Mouse (Mus musculus) kidney, postnatal 36 days (tissue): ENCODE measurements around the gene Cep170b.

ENCODE experiments used
- DNase-seq, 2 experiments: peaks; one replicate each; pipeline ENCODE4 v3.0.0; 2021 to 2022; ENCODE audit warnings: mixed read lengths in 2 of 2

Cep170b gene

DNA sequence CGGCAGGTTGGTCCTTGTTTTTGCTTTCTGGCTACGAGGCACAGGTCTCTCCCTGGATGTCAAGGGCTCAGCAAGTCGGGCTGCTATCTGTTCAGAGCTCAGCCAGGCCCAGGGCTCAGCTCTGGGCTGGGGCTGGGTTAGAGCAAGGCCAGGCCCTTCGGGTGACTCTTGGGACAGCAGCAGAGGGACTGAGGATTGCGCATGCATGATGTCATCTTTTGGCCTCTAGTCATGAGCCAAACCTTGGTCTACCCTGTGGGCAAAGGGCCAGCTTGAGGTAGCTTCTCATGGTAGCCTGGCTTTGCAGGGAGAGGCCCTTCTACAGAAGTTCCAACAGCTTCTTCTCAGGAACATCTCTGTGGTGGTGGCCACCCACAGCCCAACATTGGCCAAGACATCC, 43.9 kb downstream of the Cep170b start:
- no peak for DNase-seq

DNA sequence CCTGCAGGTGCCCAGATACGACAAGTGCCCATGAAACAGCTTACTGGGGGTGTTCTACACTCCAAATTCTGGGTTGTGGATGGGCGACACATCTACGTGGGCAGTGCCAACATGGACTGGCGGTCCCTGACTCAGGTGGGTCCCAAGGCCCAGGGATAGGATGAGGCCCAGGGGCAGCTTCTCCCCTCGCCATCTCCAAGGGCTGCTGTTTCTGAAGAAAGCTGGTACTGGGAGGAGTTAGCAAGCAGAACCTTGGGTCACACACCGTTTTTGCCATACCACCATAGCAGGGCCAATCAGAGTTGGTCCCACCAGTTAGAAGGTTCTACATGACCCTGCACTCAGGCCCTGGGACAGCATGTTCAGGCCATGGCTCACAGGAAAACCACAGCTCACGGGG, 44.7 kb downstream of the Cep170b start:
- no peak for DNase-seq

DNA sequence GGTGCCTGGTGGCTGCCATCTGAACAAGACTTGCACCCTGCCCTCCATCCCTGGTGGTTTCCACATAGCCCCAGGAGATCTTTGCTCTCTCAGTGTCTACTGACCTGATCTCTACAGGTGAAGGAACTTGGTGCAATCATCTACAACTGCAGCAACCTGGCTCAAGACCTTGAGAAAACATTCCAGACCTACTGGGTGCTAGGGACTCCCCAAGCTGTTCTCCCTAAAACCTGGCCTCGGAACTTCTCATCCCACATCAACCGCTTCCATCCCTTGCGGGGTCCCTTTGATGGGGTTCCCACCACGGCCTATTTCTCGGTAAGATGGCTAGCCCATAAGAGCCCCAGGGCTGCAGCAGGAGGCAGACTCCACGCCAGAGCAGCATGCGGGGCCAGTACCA, 46.3 kb downstream of the Cep170b start:
- no peak for DNase-seq

DNA sequence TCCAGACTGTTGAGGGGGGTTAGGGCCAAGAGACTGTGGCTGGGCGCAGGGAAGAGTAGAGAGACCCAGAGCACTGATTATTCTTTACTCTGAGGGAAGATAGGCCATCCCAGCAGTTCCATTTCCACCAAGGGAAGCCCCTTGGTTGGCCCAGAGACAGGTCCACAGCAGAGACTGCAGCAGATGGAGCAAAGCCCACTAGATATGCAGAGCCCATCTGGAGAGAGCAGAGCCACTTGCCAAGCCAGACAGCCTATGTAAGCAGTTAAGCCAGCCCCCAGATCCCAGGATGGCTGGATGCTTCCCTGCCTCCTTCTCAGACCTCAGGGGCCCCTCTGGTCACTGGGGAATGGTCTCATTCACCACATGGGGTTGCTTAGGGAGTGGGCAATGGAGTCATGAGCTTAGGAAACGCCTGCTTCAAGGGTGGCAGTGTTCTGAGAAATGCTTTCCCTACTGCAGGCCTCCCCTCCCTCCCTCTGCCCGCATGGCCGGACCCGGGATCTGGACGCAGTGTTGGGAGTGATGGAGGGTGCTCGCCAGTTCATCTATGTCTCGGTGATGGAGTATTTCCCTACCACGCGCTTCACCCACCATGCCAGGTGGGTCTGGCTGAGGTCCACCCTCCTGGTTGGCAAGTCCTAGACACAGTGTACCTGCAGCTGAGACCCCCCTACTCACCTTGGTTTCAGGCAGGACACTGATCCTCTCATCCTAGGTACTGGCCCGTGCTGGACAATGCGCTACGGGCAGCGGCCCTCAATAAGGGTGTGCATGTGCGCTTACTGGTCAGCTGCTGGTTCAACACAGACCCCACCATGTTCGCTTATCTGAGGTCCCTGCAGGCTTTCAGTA, 47.0 kb downstream of the Cep170b start:
- DNase-seq = no peak

DNA sequence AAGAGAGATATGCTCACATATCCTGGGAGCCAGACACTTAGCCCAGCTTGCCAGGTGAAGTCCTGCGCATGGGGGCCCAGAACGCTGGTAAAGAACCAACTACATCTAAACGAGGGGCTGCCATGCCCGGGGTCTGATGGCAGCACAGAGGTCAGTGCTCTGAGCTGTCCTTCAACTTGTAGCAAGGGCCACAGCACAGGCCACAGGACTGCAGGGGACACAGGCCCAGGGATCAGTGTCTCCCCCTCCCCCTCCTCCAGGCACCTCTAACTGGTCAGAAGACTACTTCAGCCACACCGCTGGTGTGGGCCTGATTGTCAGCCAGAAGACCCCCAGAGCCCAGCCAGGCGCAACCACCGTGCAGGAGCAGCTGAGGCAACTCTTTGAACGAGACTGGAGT, 47.9 kb downstream of the Cep170b start:
- DNase-seq = no peak

DNA sequence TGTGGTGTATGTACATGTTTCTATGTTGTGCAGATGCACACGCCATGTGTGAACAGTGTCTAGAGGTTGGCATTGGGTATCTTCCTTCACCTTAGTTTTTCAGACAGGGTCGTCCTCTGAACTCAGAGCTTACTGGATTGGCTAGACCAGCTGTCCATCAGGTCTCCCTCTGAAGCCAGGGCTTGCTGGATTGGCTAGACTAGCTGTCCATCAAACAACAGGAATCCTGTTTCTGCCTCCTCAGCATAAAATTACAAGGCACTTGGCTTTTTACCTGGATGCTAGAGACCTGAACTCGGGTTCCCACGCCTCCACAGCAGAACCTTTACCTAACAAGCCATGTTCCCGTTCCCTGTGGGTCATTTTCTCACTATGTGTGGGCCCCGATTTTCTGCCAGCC, 48.8 kb downstream of the Cep170b start:
- no peak for DNase-seq

DNA sequence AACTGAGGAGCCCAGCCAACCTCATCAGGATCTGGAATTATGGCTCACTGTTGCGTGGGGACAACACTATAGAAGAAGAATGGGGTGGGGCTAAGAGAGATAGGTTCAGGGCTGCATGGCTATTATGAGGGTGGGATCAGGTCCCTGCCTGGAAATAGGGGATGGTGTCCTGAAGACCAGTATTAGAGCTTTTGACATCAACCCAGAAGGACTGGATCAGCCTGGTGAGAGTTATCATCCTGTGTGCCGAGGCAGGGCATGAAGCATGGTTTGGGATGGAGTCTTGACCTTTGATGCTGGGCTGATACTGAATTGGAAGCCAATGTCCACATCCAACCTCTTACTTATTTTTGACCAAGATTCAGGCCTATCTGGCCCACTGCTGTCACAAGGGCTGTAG, 49.5 kb downstream of the Cep170b start:
- no peak for DNase-seq

DNA sequence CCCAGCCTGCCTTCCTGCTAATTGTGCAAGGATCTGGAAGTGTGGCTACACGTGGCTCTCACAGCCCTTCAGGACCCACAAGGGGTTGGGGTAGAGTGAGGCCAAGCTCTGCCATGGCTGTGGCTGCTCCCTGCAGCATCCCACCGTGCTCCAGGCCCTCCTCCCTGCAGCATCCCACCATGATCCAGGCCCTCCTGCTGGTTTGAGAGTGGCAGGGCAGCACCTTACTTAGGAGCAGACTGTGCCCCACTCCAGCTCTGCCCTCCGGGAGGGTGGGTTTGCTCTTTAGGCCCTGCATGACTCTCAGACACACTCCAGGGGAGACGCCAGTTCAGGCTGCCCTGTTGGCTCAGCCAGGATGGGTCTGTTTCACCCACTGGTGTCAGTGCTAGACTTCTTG, 50.1 kb downstream of the Cep170b start:
- no peak for DNase-seq

DNA sequence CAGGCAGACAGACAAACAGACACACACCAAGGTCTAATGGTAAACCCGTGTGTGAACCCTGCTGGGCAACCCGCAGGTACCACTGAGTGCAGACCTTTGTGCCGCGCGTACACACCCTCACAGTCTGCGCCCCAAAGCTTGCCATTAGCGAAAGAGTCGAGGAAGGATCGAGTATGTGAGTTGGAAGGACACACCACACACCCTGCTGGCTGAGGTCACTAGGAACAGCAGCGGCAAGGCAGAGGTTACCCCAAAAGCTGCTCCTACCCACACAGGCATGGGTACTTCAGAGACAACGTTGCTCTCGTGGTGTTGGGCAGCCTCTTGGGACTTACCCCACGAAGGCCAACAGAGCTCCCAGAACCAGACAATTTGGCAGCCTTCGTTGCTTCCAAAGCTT, 52.1 kb downstream of the Cep170b start:
- no peak for DNase-seq

DNA sequence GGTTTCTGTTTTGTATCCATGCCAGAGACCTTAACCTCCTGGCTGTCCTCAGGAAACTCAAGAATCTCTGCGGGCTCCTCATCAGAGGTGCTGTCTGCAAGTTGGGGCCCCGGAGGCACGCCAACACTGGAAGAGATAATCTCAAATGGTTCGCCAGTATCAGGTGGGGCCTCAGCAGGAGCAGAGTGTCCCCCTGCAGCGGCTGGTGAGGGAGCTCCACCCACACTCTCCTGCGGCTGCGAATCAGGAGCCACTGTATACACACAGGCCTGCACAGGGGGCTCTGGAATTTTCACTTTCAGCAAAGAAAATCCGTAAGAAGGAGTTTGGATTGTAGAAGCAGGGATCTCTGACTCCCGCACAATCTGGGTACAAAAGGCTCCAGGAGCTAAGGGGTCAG, 53.1 kb downstream of the Cep170b start:
- no peak for DNase-seq

DNA sequence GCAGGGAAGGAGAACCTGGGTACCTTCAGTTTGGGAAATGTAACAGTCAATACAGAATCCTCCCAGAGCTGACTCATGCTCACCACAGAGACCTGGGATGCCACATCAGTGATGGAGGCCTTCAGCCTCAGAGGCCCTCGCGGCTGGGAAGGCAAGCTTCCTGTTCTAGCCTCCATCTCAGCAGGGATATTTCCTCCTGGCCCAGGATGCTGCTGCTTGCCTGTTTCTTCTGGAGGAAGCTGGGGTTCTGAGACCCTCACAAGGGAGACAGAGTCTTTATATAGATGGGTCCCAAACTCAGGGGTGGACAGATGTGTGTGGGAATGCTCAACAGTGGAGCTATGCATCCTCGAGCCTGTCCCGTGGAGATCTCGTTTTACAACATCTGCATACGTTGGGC, 53.8 kb downstream of the Cep170b start:
- DNase-seq = no peak

DNA sequence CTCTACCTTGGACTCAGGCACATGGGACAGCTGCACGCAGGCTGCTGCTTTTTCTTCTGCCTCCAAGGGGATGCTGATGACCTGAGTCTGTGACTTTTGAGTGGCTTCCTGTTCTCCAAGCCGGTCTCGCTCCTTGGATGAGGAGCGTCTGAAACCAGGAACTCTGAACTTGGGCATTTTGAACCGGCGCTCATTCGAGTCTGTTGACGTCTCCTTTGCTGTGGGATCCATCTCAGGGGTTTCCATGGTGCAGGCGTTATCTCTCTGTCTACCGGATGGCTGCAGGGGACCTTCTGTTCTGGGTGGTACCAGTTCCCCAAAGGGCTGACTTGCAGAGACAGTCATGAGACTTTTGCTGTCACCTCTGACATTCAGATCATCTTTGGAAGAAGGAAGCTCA, 54.2 kb downstream of the Cep170b start:
- DNase-seq = no peak

DNA sequence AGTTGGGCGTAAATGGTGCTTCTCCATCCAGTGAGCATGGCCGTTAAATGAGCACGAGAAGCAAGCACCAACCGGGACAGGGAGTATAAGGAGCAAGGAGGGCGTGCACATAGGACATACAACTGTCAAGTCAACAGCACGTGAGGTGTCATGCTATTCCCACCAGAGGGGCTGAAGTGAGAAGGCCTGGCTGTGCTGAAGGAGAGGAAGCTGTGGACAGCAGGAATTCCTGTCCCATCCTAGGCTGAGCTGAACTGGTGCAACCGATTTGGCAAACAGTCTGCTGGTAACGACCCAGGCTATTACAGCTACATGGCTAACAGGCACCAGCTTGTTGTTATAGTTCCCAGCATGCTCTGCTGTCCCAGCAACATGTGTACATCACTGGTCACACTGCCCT, 70.8 kb downstream of the Cep170b start:
- DNase-seq = no peak

DNA sequence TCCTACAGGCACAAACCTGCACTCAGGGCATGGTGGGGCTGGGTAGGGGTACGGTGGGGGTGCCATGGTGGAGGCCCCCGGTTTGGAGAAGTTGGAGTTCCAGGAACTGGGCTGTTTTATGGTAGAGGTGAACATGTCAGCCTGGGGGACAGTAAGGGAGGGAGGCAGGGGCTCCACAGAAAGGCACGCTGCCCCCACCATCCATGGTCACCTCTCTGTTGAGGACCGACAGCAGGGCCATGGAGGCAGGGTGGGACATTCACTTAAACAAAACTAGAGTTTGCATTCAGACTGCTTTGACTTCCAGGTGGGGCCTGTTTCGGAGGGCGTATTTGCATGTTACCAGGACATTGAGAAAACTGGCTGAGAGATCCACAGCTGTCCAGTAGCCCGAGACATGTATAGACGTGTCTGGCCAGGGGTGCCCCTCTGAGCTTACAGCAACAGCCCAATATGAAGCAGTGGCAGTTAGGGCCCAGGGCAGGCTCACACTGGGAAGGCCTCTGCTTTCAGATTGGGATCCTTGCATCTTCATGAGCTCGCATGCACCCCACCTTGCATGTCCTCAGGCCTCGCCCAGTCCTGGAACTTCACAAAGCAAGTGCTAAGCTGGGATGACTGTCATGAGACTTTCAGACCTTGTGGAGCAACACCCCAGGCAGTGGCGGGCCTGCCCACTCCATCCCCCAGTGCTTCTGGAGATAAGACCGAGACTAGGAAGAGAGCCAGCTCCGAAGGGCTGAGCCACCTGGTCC, 73.5 kb downstream of the Cep170b start:
- DNase-seq = no peak

DNA sequence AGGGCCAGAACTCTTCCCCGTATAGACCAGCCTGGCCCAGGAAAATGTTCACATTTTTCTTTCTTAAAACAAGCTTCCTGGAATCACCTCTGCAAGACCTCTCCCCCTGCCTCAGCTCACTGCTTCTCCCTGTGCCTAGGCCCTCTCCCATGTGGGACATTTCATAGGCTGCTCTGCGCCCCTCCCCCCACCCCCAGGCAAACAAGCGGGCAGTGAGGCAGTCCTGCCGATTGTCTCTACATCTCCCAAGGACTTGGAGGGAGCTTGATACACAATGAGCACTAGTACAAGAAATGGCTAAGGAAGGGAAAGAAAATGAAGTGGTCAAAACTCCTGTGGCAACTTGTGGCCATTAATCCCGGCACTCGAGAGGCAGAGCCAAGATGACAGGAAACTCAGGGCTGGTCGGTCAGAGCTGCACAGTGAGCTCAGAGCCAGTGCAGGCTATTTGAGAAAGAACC, 74.1 kb downstream of the Cep170b start:
- no peak for DNase-seq

DNA sequence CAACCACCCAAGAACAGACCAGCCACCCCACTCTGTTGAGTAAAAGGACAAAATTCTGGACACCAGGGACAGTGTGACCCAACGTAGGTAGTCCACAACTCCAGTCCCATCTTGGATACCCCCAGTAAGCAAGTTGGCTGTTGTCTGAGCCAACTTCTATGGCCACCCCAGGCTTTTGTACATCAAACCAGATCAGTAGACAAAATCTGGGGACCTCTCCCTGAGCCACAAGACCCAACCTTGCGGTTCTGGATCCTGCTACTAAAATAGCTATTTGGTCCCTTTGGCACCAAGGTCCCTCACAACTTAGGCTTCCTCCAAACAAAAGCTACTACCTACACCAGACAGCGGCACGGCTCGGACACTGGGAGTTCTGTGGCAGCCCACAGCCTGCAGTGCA, 74.7 kb downstream of the Cep170b start:
- DNase-seq = no peak

DNA sequence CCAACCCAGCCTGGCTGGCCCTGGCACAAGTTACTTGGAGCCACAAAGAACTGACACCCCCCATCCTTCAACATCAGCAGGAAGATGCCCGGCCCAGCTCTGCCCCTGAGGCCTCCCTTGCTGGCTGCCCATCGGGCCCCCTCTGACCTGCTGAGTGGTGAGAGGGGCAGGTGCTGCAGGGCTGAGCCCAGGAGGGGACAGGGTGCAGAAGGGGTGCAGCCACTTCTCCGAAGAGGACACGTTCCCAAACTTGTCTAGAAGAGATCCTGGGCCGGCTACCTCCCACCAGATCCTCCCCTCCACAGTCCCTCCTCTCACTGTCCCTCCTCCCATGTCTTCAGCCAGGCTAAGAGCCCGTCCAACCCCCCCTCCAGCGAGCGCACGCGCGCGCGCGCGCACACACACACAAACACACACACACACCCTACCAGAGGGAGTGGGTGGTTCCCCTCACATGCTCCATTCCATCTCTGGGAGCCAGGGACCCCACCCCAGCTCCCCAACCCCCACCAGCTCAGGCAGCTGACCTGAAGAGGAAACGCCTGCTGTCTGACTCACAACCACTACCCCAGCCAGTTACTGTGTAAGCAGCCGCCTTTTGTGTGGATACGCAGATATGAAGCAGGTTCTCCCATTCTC, 75.3 kb downstream of the Cep170b start:
- DNase-seq = no peak
